Mouse (Mus musculus) C3H10T1/2 (cell line): Measurements from ENCODE around the gene Hist1h2ai. TPM values are rescaled to one million over a fixed set of nuclear protein-coding genes. Genes with fewer than 3 reads are reported as not detected.

Source experiments
- polyA plus RNA-seq, 2 experiments: library from polyadenylated mRNA; unstranded; fragments of >200 nt; fragmentation: generic; extraction: Trizol; gene quantifications; one replicate each; pipeline ENCODE4 v1.2.1; 2012; ENCODE audit warnings: missing spikeins in 2 of 2

The Hist1h2ai gene
- polyA plus RNA-seq = 10 to 100 TPM; 16.9 to 23.6 TPM

GRCm38 (mm10) chr13:21715864-21716539 is at the start of gene Hist1h2ai, which contains the start of gene Hist1h2bl:
Hist1h2ai (plus strand) TSS chr13:21716422.
Hist1h2bl (minus strand) TSS chr13:21716143.

GRCm38 (mm10) chr13:21677305-21677704 is 38.9 kb upstream of the Hist1h2ai start, which contains the start of gene Olfr1360:
Olfr1360 (minus strand) TSS chr13:21677405.

DNA sequence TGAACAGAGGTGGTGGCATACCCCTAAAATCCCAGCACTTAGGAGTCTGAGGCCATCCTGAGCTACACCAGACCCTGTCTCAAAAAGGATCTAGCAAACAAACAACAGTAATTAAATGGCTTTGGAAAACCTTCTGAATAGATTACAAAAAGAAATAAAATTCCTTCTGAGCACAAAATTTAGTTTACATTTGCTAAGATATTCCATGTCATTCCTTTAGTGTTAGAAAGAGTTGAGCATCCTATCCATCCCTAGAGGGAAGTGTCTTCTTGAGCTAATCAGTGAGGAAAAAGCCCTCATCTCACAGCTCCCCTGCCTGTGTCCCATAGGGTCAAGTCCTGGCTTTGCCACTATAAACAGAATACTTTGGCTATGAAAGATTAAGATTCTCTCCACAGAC is 18.4 kb upstream of the Hist1h2ai start, which contains the start of gene Olfr1359:
Gene Olfr1359 (plus strand): TSS at position 301 of the 400 bp plus-strand sequence.

GRCm38 (mm10) chr13:21717397-21718357 is 1.5 kb downstream of the Hist1h2ai start, which contains the start of gene Hist1h3h:
Hist1h3h (plus strand) TSS chr13:21717659.

GRCm38 (mm10) chr13:21721757-21722372 is 5.6 kb downstream of the Hist1h2ai start, which contains the start of gene Hist1h2bm:
Hist1h2bm (plus strand) TSS chr13:21722044.

GRCm38 (mm10) chr13:21734906-21735767 is 18.9 kb downstream of the Hist1h2ai start, which contains the start of gene Hist1h4j:
Hist1h4j (plus strand) TSS chr13:21735064.

GRCm38 (mm10) chr13:21750159-21751017 is 34.2 kb downstream of the Hist1h2ai start, which contains the start of gene Hist1h4k:
Hist1h4k (minus strand) TSS chr13:21750505.

DNA sequence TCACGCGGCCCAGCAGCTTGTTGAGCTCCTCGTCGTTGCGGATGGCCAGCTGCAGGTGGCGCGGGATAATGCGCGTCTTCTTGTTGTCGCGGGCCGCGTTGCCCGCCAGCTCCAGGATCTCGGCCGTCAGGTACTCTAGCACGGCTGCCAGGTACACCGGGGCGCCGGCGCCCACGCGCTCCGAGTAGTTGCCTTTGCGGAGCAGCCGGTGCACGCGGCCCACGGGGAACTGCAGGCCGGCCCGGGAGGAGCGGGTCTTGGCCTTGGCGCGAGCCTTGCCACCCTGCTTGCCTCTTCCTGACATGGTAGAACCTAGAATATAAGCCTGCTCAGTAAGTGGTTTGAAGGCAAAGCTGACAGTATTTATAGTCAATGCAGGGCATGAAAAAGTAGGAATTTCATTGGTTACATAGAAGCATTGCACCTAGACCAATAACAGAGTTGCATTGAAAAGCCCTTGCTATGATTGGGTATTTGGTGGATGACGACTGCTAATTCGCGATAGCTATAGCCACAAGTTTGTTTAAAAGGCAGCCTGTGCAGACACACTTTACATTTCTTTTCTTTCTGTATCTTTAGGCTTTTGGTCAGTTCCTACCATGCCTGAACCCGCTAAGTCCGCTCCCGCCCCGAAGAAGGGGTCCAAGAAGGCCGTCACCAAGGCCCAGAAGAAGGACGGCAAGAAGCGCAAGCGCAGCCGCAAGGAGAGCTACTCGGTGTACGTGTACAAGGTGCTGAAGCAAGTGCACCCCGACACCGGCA is 37.5 kb downstream of the Hist1h2ai start, which contains the start of the genes Hist1h2ak and Hist1h2bn:
Gene Hist1h2ak (minus strand): TSS at position 304 of the 762 bp plus-strand sequence.
Gene Hist1h2bn (plus strand): TSS at position 600 of the 762 bp plus-strand sequence.

Other genes starting within 250 kb of the Hist1h2ai start
- gene Nkapl, start 247.9 kb upstream of the Hist1h2ai start, polyA plus RNA-seq = not detected
- under 1 TPM in 1 of 2 experiments, not detected in 1; 0.33 TPM for gene Zkscan4, start 237.5 kb upstream of the Hist1h2ai start, polyA plus RNA-seq
- not detected for gene Gm10065, start 237.0 kb upstream of the Hist1h2ai start, polyA plus RNA-seq
- under 1 TPM; 0.14 to 0.60 TPM for gene AK157302, start 221.2 kb upstream of the Hist1h2ai start, polyA plus RNA-seq
- 10 to 100 TPM; 15.6 to 26.8 TPM for gene Gm11273, start 215.0 kb upstream of the Hist1h2ai start, polyA plus RNA-seq
- gene Zkscan8, start 185.3 kb upstream of the Hist1h2ai start, polyA plus RNA-seq = 1 to 10 TPM in 1 of 2 experiments, under 1 TPM in 1; 0.26 to 1.2 TPM
- gene Olfr1366, start 173.6 kb upstream of the Hist1h2ai start, polyA plus RNA-seq = under 1 TPM; 0.01 to 0.05 TPM
- not detected for gene Olfr1535, start 156.5 kb upstream of the Hist1h2ai start, polyA plus RNA-seq
- not detected for gene Olfr1364, start 134.7 kb upstream of the Hist1h2ai start, polyA plus RNA-seq
- not detected for gene Olfr1362, start 102.4 kb upstream of the Hist1h2ai start, polyA plus RNA-seq
- under 1 TPM in 1 of 2 experiments, not detected in 1; 0.02 TPM for gene Olfr11, start 73.9 kb upstream of the Hist1h2ai start, polyA plus RNA-seq
- not detected for gene Olfr1361, start 53.0 kb upstream of the Hist1h2ai start, polyA plus RNA-seq
- not detected for gene Olfr1360, start 39.0 kb upstream of the Hist1h2ai start, polyA plus RNA-seq
- not detected for gene Olfr1359, start 18.3 kb upstream of the Hist1h2ai start, polyA plus RNA-seq
- 10 to 100 TPM in 1 of 2 experiments, 1 to 10 TPM in 1; 3.1 to 18.5 TPM for gene Hist1h2bl, start 279 bp upstream of the Hist1h2ai start, polyA plus RNA-seq
- 10 to 100 TPM; 14.5 to 88.7 TPM for gene Hist1h3h, start 1.2 kb downstream of the Hist1h2ai start, polyA plus RNA-seq
- 10 to 100 TPM in 1 of 2 experiments, 1 to 10 TPM in 1; 2.2 to 12.6 TPM for gene Hist1h2bm, start 5.6 kb downstream of the Hist1h2ai start, polyA plus RNA-seq
- 1 to 10 TPM; 4.2 to 5.5 TPM for gene Hist1h4j, start 18.6 kb downstream of the Hist1h2ai start, polyA plus RNA-seq
- gene Hist1h4k, start 34.1 kb downstream of the Hist1h2ai start, polyA plus RNA-seq = 10 to 100 TPM in 1 of 2 experiments, 1 to 10 TPM in 1; 7.8 to 28.2 TPM
- 10 to 100 TPM in 1 of 2 experiments, 1 to 10 TPM in 1; 2.8 to 17.3 TPM for gene Hist1h2ak, start 37.4 kb downstream of the Hist1h2ai start, polyA plus RNA-seq
- gene Hist1h2bn, start 37.7 kb downstream of the Hist1h2ai start, polyA plus RNA-seq = 1 to 10 TPM; 2.0 to 7.9 TPM
- 1 to 10 TPM; 1.6 to 7.5 TPM for gene Hist1h1b, start 64.2 kb downstream of the Hist1h2ai start, polyA plus RNA-seq
- gene Hist1h3i, start 66.9 kb downstream of the Hist1h2ai start, polyA plus RNA-seq = 10 to 100 TPM; 13.1 to 37.5 TPM
- 10 to 100 TPM; 13.8 to 30.2 TPM for gene Hist1h2an, start 70.8 kb downstream of the Hist1h2ai start, polyA plus RNA-seq
- gene Hist1h2bp, start 71.0 kb downstream of the Hist1h2ai start, polyA plus RNA-seq = 10 to 100 TPM in 1 of 2 experiments, 1 to 10 TPM in 1; 1.7 to 17.1 TPM
- gene Hist1h2bq, start 93.8 kb downstream of the Hist1h2ai start, polyA plus RNA-seq = 10 to 100 TPM; 10.6 to 41.1 TPM
- 1 to 10 TPM in 1 of 2 experiments, under 1 TPM in 1; 0.84 to 2.2 TPM for gene Hist1h2ao, start 94.0 kb downstream of the Hist1h2ai start, polyA plus RNA-seq
- gene Hist1h4m, start 95.3 kb downstream of the Hist1h2ai start, polyA plus RNA-seq = 1 to 10 TPM in 1 of 2 experiments, not detected in 1; 2.9 TPM
- 10 to 100 TPM; 21.2 to 62.8 TPM for gene Hist1h4n, start 115.8 kb downstream of the Hist1h2ai start, polyA plus RNA-seq
- 1,000 to 10,000 TPM in 1 of 2 experiments, 100 to 1,000 TPM in 1; 1,000 to 8,126 TPM for gene Hist1h2ap, start 117.1 kb downstream of the Hist1h2ai start, polyA plus RNA-seq
- gene Hist1h2br, start 117.3 kb downstream of the Hist1h2ai start, polyA plus RNA-seq = 10 to 100 TPM in 1 of 2 experiments, 1 to 10 TPM in 1; 8.9 to 41.0 TPM
- gene Zfp184, start 228.7 kb downstream of the Hist1h2ai start, polyA plus RNA-seq = 1 to 10 TPM in 1 of 2 experiments, under 1 TPM in 1; 0.04 to 2.1 TPM